Mouse (Mus musculus): Measurements from ENCODE around the gene Spred2.

DNA sequence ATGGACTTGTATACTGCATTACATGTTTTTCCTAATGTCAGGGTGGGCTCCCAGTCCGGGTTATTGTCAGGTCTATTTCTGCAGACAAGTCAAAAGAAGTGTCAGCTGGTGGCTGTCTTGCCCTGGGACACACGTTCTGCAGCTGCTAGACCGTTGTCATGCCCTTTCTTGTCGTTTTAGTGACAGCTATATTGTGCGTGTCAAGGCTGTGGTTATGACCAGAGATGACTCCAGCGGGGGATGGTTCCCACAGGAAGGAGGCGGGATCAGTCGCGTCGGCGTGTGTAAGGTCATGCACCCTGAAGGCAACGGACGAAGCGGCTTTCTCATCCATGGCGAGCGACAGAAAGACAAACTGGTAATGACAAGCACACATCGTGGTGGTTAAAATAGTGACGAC lies 73.8 kb downstream of the Spred2 start:
- TF ChIP-seq GATA1 (IDR thresholded peaks at IDR 0.05; ENCODE audit: borderline replicate concordance, low read length) (no peak), FLI1 (IDR thresholded peaks at IDR 0.05; ENCODE audit: low read length) (no peak)

Measured in megakaryocyte, embryonic 14.5 days (primary cell).